Mouse (Mus musculus) thymus, postnatal 0 days (tissue): Measurements from ENCODE around the gene Gpr152. TPM values are rescaled to one million over a fixed set of nuclear protein-coding genes. Genes with fewer than 3 reads are reported as not detected.
"Not testable (repeated sequence)": the region's sequence is repeated elsewhere in the genome, so short reads cannot be mapped to it uniquely, and the experiment has no call there.

ENCODE experiments used
- DNase-seq: peaks from one replicate; pipeline ENCODE4 v3.0.0-alpha.2; 2015; ENCODE audit warnings: low spot score
- polyA plus RNA-seq: library from polyadenylated mRNA; unstranded; fragments of >200 nt; fragmentation: Nextera tagmentation; extraction: Ambion mirVana; gene quantifications from 2 replicates; pipeline ENCODE4 v1.2.1, GENCODE M21; 2015

Gpr152 gene
- polyA plus RNA-seq, 1 experiment from 2014 or later, result 0.03 TPM

GRCm38 (mm10) chr19:4129462-4129861 is 10.1 kb upstream of the Gpr152 start:
- no peak for DNase-seq

DNA sequence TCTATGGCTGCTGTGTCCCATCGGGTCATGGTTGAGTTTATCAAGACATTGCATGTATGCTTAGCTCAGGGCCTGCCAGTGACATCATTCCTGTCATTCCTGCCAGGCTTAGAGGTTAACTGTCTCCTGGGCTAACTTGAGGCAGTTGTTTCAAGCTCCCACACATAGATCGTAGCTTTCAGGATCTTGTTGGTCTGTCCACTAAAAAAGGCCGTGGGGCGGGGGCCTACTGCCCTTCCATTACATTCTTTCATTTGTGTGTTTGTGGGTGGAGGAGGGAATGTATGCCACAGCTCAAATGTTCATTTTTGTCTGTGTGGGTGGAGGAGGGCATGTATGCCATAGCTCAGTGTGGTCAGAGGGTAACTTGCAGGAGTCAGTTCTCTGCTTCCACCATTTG is 9.5 kb upstream of the Gpr152 start:
- no peak for DNase-seq

- no peak for DNase-seq
Measured at GRCm38 (mm10) chr19:4131075-4131474, 8.5 kb upstream of the Gpr152 start.

DNA sequence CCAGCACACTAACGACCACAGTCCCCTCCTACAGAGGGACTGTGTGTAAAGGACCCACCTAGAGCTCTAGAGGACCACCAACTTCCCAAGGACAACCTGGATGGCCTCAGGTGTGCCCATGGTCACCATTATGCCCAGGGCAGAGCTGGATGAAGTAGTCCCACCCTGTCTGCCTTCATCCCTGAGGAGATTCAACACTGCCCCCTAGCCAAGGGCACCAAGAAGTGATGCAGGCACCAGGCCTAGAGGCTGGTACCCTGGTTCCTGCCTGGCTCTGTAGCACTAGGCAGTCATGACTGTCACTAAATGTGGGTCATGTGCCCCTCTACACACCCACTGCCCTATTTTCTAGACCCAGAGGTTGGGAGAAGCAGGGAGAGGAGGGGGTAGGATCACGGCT is 7.8 kb upstream of the Gpr152 start:
- DNase-seq, result no peak

DNA sequence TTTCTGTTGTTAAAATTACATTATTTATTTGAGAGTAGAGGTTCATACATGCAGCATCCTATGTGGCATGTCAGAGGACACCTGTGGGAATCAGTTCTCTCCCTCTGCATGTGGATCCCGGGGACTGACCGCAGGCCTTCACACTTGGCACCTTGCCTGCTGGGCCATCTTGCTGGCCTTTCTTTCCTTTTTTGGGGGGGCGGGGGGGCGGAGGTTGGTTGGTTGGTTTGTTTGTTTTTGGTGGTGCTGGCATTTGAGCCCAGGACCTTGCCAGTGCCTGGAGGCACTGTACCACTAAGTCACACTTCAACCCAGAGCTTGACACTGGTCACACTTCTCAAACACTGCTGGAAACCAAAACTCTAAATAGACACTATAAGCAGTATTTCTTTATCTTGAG is 5.2 kb upstream of the Gpr152 start:
- no peak for DNase-seq

- DNase-seq, result not testable (repeated sequence)
Measured at GRCm38 (mm10) chr19:4135229-4135962, 4.2 kb upstream of the Gpr152 start.

GRCm38 (mm10) chr19:4135963-4136345 is 3.6 kb upstream of the Gpr152 start:
- DNase-seq, result not testable (repeated sequence)

DNA sequence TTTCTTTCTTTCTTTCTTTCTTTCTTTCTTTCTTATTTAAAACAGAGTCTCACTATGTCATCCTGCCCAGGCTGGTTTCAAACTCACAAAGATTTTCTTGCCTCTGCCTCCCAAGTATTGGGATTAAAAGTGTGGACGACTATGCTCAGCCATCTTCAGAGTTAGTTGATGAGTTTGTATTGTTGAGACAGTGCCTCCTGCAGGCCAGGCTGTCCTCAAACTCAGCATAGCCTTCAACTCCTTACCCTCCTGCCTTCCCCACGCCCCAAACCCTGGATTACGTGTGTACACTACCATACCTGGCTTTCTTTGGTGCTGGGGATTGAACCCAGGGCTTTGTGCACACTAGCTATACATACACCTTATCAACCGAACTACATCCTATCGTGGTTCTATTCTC is 3.1 kb upstream of the Gpr152 start:
- DNase-seq, result no peak

DNA sequence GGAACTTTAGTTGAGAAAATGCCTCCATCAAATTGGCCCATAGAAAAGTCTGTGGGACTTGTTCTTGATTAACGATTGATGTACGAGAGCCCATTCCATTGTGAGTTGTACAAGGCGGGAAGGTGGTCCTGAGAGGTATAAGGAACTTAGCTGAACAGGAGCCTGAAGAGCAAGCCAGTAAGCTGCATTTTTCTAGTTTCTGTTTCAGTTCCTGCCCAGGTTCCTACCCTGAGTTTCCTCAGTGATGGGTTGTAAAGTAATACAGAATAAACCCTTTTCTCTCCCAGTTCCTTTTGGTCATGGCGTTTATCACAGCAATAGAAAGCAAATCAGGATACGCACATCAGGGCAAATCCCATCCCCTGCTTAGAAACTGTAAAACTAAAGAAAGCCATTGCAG is 1.7 kb upstream of the Gpr152 start:
- DNase-seq, result no peak

- DNase-seq, result no peak
Measured at GRCm38 (mm10) chr19:4140147-4140546, 560 bp downstream of the Gpr152 start.

GRCm38 (mm10) chr19:4142416-4143173 is 3.0 kb downstream of the Gpr152 start:
- no peak for DNase-seq

GRCm38 (mm10) chr19:4143759-4144268 is 4.2 kb downstream of the Gpr152 start, which contains the start of gene Cabp4:
Gene Cabp4, minus strand, starts transcription at chr19:4144033.
- no peak for DNase-seq

DNA sequence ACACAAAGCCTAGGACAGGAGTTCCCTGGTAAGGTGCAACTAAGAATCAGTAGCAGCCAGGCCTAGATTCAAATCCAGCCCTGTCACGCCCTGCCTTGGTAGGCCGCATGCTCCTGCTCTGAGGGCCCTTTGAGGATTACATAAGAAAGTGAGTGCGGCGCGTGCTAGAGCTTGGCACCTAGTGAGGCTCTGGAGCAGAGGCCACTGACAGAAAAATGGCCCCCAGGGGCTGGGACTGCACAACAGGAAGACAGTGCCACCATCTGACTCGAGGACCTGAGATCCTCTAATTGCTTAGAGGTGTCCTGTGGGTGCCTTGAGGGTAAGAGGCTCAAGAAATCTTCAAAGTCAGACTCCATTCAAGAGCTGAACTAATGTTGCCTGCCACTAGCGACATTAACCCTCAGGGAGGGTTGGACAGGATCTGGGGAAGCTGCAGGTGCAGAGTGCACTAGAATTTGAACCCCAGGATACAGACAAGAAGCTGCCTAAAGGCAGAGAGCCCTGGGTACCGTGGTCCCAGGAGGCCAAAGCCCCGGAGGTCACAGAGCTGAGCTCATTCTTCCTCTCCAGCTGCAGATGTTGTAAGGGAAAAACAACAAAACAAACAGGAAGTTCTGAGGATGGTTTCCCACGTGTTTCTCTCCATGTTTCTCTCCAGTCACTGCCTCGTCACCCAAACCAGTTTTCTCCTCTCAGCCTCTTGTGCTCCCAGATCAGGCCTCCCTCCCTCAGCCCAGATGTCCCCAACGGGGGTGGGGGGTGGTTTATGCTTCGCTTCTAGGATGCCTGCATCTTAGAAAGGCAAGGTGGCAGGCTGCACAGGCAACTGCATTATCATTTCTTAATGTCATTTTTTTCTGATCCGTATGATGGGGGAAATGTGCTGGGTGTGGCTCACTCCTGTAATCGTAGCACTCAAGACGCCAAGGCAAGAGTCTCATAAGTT is 5.2 kb downstream of the Gpr152 start:
- DNase-seq, result peak; percentile 40

DNA sequence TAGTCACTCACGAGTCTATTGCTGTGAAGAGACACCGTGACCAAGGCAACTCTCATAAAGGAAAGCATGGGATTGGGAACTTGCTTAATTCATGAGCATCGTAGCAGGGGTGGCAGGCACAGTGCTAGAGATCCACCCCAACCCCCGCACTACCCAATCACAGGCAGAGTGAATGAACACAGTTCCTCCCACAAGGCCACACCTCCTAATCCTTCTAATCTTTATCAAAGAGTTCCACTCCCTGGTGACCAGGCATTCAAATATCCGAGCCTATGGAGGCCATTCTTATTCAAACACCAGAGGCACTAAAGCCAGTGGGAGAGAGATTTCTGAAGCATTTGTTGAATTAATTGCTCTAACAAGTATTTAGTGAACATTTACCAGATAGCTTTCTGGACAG is 6.3 kb downstream of the Gpr152 start:
- DNase-seq, result no peak

GRCm38 (mm10) chr19:4146366-4147021 is 6.9 kb downstream of the Gpr152 start:
- DNase-seq, result no peak

GRCm38 (mm10) chr19:4147022-4147405 is 7.4 kb downstream of the Gpr152 start:
- DNase-seq, result no peak

- no peak for DNase-seq
Measured at GRCm38 (mm10) chr19:4147782-4148490, 8.3 kb downstream of the Gpr152 start.

- DNase-seq, result peak; percentile 90
Measured at GRCm38 (mm10) chr19:4148491-4148806, 8.9 kb downstream of the Gpr152 start, which contains the start of gene Coro1b. Gene Coro1b, plus strand, starts transcription at chr19:4148619.

DNA sequence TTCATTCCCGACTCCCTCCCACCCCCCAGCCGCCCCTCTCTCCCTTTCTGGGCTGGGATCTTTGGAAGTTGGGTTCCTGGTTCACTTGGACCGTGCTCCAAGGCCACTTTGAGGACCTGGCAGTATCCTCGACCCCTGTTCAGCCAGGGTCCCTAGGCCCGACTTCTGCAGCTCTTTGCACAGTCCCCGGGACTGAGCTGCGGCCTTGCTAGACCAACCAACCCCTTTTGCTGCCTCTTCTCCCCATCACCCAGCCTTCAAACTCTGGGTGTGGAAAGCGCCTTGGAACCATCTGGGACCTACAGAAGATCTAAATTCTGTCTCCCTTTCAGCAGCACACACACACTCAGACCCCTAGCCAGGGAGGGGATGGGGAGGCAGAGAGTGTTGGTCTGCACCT is 9.2 kb downstream of the Gpr152 start:
- peak; percentile 33 for DNase-seq

DNA sequence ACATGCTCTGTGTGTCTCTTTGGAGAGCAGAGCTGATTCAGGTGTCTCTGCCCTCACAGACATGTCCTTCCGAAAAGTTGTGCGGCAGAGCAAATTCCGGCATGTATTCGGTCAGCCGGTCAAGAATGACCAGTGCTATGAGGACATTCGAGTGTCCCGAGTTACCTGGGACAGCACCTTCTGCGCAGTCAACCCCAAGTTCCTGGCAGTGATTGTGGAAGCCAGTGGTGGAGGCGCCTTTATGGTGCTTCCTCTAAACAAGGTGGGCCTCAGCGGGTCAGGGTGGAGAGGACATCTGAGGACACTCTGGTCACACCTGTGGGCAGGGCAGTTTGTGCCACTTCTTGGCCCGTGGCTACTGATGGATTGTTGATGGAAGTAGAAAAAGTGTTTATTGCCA is 9.7 kb downstream of the Gpr152 start:
- no peak for DNase-seq
